Mouse (Mus musculus): Measurements from ENCODE around the gene Gm14597. TPM values are rescaled to one million over a fixed set of nuclear protein-coding genes. Genes with fewer than 3 reads are reported as not detected.
"Not testable (repeated sequence)": the region's sequence is repeated elsewhere in the genome, so short reads cannot be mapped to it uniquely, and the experiment has no call there.

Gene Gm14597
- total RNA-seq (2012; rRNA removed), result not detected in 2 replicates
- not detected for polyA plus RNA-seq (2012; ENCODE audit: insufficient read depth in 1 of 2, insufficient read length in 2 of 2, low read depth in 1 of 2, low replicate concordance in 2 of 2, missing spikeins in 1 of 2)

- not testable (repeated sequence) for H3K27me3 ChIP-seq (ENCODE audit: control insufficient read depth in 1 of 2, insufficient read depth in 2 of 2, low read length in 2 of 2); H3K4me1 ChIP-seq (ENCODE audit: control insufficient read depth in 1 of 2, insufficient read depth in 2 of 2, low read length in 2 of 2); H3K79me2 ChIP-seq (ENCODE audit: control insufficient read depth, insufficient read depth, low read length, poor library complexity); H3K9ac ChIP-seq (ENCODE audit: control insufficient read depth, low read depth, low read length, poor library complexity, severe bottlenecking); H3K4me3 ChIP-seq (ENCODE audit: control insufficient read depth in 1 of 2, insufficient read depth in 1 of 2, low read depth in 2 of 2, low read length in 2 of 2); H3K36me3 ChIP-seq (ENCODE audit: control insufficient read depth in 1 of 2, insufficient read depth in 2 of 2, low read length in 2 of 2); H3K9me3 ChIP-seq (replicated peaks; ENCODE audit: insufficient read depth, low read length); H3K27ac ChIP-seq (ENCODE audit: control insufficient read depth, low read depth, low read length); DNase-seq (ENCODE audit: low read depth, low spot score)
These were observed at the start of gene Gm14597 for GRCm38 (mm10) chrX:53608879-53609278. Gene Gm14597, minus strand, starts transcription at chrX:53608979.

GRCm38 (mm10) chrX:53652917-53653316, 44.1 kb upstream of the Gm14597 start:
- H3K9me3 ChIP-seq (replicated peaks; ENCODE audit: insufficient read depth, low read length); H3K79me2 ChIP-seq (ENCODE audit: control insufficient read depth, insufficient read depth, low read length, poor library complexity); H3K4me1 ChIP-seq (ENCODE audit: control insufficient read depth in 1 of 2, insufficient read depth in 2 of 2, low read length in 2 of 2); H3K36me3 ChIP-seq (ENCODE audit: control insufficient read depth in 1 of 2, insufficient read depth in 2 of 2, low read length in 2 of 2); H3K4me3 ChIP-seq (ENCODE audit: control insufficient read depth in 1 of 2, insufficient read depth in 1 of 2, low read depth in 2 of 2, low read length in 2 of 2); DNase-seq (ENCODE audit: low read depth, low spot score); H3K27me3 ChIP-seq (ENCODE audit: control insufficient read depth in 1 of 2, insufficient read depth in 2 of 2, low read length in 2 of 2); H3K27ac ChIP-seq (ENCODE audit: control insufficient read depth, low read depth, low read length); H3K9ac ChIP-seq (ENCODE audit: control insufficient read depth, low read depth, low read length, poor library complexity, severe bottlenecking): not testable (repeated sequence)

- Histone ChIP-seq H3K9ac (ENCODE audit: control insufficient read depth, low read depth, low read length, poor library complexity, severe bottlenecking) (no peak overlapping the region), H3K27ac (ENCODE audit: control insufficient read depth, low read depth, low read length) (no peak overlapping the region), H3K27me3 (ENCODE audit: control insufficient read depth in 1 of 2, insufficient read depth in 2 of 2, low read length in 2 of 2) (no peaks in the 10 kb centered on the region), H3K79me2 (ENCODE audit: control insufficient read depth, insufficient read depth, low read length, poor library complexity) (no peaks in the 10 kb centered on the region), H3K4me1 (ENCODE audit: control insufficient read depth in 1 of 2, insufficient read depth in 2 of 2, low read length in 2 of 2) (no peaks in the 10 kb centered on the region), H3K9me3 (replicated peaks; ENCODE audit: insufficient read depth, low read length) (no peaks in the 10 kb centered on the region), H3K36me3 (ENCODE audit: control insufficient read depth in 1 of 2, insufficient read depth in 2 of 2, low read length in 2 of 2) (no peaks in the 10 kb centered on the region), H3K4me3 (ENCODE audit: control insufficient read depth in 1 of 2, insufficient read depth in 1 of 2, low read depth in 2 of 2, low read length in 2 of 2) (no peak overlapping the region)
- TF ChIP-seq MAFK (IDR thresholded peaks at IDR 0.05; ENCODE audit: borderline replicate concordance, low read depth, low read length) (no peak), UBTF (IDR thresholded peaks at IDR 0.05; ENCODE audit: borderline replicate concordance, insufficient read depth, low read depth, low read length) (no peak), BHLHE40 (IDR thresholded peaks at IDR 0.05; ENCODE audit: borderline replicate concordance, low read depth, low read length) (no peak), HCFC1 (IDR thresholded peaks at IDR 0.05; ENCODE audit: low read depth, low read length) (no peak), TCF12 (IDR thresholded peaks at IDR 0.05; ENCODE audit: low read depth, low read length) (no peak), EP300 (IDR thresholded peaks at IDR 0.05; ENCODE audit: low read depth in 1 of 2, low read length in 2 of 2) (no peak), USF1 (IDR thresholded peaks at IDR 0.05; ENCODE audit: low read depth, low read length) (no peak), MXI1 (IDR thresholded peaks at IDR 0.05; ENCODE audit: low read depth, low read length) (no peak), TBP (IDR thresholded peaks at IDR 0.05; ENCODE audit: low read depth, low read length) (no peak), RAD21 (IDR thresholded peaks at IDR 0.05; ENCODE audit: low read depth, low read length) (no peak), ZMIZ1 (IDR thresholded peaks at IDR 0.05; ENCODE audit: low read depth, low read length) (no peak), ELF1 (IDR thresholded peaks at IDR 0.05; ENCODE audit: low read depth, low read length) (no peak), MAX (IDR thresholded peaks at IDR 0.05; ENCODE audit: low read length) (no peak), RCOR1 (IDR thresholded peaks at IDR 0.05; ENCODE audit: low read depth, low read length) (no peak), CHD2 (IDR thresholded peaks at IDR 0.05; ENCODE audit: low read length) (no peak), MEF2A (IDR thresholded peaks at IDR 0.05; ENCODE audit: extremely low read depth, insufficient replicate concordance, low read depth, low read length, poor library complexity, severe bottlenecking) (no peak), ETS1 (IDR thresholded peaks at IDR 0.05; ENCODE audit: low read depth, low read length) (no peak), CHD1 (IDR thresholded peaks at IDR 0.05; ENCODE audit: low read depth, low read length) (no peak), CTCF (IDR thresholded peaks at IDR 0.05 in 2 of 3, conservative IDR thresholded peaks at IDR 0.05 in 1 of 3; ENCODE audit: control insufficient read depth in 1 of 3, insufficient read depth in 1 of 3, low read depth in 2 of 3, low read length in 3 of 3, poor library complexity in 1 of 3, severe bottlenecking in 1 of 3) (no peak), ZC3H11A (IDR thresholded peaks at IDR 0.05; ENCODE audit: low read depth, low read length) (no peak)
- no peak for DNase-seq (ENCODE audit: low read depth, low spot score)
These were observed 37.1 kb upstream of the Gm14597 start for GRCm38 (mm10) chrX:53645885-53646284.
